Mouse (Mus musculus) lung, postnatal 14 days (tissue): ENCODE measurements around the gene Fndc7.
"Not testable (repeated sequence)": the region's sequence is repeated elsewhere in the genome, so short reads cannot be mapped to it uniquely, and the experiment has no call there.

ENCODE experiments used
- DNase-seq: peaks from one replicate; pipeline ENCODE4 v3.0.0; 2021

Fndc7 gene

DNA sequence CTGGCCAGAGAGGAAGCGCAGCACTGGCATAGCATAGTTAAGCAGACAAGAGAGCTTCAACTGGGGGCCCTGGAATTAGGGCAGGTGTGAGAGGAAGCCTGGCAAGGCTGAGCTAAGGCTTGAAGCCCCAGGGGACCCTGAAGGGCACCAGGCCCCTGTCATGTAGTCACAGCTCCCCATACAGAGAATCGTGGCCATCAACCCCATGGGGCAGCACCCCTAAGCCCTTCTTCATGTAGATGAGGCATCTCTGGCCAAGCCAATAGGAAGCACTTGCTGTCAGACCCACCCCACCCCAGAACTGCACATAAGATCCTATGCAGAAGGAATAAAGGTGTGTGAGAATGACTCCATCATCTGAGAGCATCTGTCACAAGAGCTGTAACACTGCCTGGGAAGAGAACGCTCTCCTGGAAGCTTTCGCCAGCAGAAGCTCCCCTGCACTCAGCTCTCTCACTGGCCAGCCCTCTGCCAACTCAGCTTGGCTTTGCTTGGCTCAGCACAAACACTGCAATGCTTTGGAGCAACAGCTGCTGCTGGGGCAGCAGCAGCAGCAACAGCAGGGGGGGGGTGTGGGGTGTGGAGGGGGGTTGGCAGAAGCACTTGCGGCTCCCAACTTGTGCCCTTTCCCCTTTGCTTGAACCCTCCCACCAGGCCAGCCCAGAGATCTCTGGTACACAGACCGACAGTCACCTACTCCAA is 37.7 kb downstream of the Fndc7 start:
- peak; percentile 8 for DNase-seq

DNA sequence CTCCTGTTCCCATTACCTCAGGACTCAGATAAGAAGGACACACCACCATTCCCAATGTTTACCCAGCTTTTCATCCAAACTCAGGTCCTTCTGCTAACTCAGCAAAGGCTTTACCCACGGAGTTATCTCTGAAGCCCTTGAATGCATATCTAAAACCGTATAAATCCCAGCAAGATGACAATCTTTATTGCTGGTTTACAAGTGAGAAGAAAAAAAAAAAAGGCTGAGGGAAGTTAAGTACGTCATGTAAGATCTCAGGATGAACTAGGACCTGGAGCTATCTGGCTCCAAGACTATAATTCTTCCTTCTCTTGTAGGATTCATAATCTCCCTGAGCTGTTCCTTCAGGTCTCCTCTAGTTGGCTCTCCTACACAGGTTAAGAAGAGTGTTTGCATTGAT is 38.3 kb downstream of the Fndc7 start:
- DNase-seq, result no peak

DNA sequence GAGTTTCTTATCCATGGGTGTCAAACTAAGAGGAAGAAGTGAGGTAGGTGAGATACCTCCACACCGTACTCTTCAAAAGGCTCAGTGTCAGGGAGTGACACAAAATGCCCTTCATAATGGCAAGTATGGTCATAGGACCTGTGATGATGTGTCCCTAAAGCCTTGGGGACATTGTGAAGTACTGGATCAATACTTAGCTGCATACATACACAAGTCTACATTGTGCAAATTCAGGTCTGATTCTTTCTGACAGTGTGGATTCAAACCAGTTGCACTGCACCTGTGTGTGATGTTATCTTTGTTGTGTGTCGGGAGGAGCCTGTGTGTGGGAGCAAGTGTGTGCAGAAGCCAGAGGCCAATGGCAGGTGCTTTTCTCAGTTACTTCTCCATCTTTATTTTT is 38.7 kb downstream of the Fndc7 start:
- DNase-seq, result no peak

DNA sequence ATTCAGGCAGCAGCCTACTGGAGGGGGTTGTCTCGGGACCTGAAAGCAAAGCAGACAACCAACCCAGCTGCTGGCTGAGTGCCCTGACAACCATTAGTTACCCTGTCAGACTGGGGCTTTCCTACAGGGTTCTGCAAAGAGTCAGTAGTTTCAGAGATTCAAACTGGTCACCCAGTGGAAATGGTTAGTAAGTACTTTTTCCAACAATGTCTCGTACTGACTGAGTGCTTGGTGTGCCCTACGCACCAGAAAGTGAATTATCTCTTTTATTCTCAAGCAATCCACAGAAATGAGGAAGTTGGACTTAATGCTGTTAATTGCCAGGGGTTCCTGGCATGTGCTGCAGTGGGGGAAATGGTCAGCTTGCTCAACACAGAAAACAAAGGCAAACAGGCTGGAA is 39.3 kb downstream of the Fndc7 start:
- DNase-seq, result peak; percentile 49

DNA sequence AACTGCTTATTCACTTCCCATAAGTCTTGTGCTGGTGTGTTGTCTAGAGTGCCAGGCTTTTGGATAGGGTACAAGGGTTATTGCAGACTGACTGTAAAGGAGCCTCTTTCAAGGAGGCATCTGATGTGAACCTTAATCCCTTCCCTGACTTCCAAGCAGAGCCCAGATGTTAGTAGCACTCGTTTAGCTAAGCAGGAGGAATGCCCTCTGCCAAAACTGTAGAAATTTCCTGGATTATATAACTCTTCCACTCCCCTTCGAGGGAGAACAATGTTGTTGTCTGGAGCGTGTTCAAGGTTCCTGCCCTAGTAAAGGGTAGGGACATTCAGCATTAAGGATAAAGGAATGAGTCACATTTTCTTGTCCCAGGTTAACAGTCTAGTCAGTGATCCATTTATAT is 43.2 kb downstream of the Fndc7 start:
- DNase-seq, result no peak

DNA sequence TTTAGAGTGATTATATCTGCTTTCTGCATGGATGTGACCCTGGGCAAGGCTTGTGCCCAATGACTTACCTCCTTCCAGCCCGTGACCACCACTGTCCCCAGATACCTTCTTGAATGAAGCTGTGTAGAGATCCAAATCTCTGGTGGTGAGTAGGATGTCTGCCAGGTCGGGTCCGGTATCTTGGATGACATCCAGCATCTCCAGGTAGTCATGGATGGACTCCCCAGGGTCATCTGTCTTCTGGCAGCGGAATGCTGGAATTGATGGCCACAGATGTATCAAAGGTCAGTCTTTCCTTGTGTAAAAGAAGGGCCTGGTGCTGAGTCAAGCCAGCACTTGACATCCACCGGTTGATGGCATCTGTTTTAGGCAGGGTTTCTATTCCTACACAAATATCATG is 45.3 kb downstream of the Fndc7 start:
- DNase-seq, result no peak

DNA sequence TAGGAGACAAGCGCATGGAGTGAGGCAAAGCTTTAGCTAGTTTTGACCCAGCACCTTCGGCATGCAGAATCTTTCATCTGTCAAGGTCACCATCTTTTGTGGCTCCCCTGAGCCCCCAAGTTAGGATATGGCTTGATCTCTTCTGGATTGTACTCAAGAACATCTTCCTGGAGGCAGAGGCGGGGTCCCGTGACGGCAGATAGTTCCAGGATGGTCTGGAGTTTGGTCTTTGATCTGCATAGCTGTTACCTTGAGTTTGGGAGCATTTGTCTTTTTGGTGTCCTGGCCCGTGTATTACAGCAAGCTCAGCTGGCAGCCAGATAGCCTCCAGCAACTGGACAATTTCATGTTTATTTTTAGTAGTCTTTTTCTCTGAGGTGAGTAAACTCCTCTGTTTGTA is 45.8 kb downstream of the Fndc7 start:
- DNase-seq, result no peak

DNA sequence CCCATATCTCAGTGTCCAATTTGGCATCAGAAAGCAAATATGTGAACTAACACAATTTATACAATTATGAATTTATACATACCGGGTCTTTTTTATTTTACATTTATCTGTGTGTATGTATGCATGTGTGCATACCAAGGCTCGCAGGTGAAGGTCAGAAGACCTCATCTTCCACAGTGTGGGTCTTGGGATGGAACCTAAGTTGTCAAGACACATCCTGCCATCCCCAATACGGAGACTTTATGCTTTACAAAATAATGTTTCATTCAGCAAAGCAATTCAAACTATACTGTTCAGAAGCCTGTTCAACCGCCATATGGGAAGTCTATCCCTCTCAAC is 49.1 kb downstream of the Fndc7 start:
- DNase-seq, result no peak

DNA sequence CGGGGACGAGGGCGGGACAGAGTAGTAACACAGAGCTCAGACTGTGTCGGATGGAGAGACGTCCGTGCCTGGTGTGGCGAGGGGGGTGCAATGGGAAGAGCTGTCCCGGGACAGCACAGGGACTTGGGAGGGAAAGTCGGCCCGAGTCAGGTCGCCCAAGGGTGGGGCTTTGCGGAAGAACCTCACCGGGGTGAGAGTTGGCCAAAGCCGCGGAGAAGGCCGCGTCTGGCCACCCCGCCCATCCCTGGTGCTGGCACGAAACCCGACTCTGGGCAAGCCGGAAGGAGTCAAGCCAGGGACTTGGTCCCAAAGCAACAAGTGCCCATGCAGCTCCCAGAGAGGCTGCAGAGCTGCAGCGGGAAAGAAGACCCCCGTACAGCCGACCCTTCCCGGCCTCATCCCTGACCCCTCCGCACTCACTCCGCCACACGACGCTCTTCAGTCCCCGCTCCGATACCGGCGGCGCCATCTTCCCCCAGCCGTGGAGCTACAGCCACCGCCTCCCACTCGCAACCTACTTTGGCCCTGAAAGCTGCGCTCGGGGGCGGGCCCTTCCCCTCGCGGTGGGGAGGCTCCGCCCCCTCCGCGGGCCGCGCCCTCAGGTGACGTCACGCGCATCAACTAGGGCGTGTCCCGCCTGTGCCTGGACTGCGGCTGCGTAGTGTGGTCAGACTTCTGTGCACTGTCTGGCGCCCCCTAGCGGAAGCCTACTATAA is 49.6 kb downstream of the Fndc7 start, which contains the start of gene Stxbp3:
Gene Stxbp3 (minus strand): TSS at position 527 of the 716 bp plus-strand sequence.
- DNase-seq, result peak; percentile 100

DNA sequence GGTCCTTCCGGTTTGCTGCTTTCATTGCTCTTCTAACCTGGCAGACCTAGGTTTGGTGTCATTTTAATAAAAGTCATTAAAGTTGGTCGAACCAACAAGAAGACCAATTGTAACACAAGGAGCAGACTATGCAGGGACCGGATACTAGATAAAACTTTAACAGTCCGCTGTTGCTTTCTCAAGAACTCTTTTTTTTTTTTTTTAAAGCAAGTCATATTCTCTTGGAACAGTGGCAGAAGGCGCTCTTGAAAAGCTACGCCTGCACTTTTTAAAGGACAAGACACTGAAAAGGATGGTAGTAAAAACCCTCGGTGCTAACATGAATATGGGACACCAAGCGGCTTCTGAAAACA is 50.2 kb downstream of the Fndc7 start:
- no peak for DNase-seq

DNA sequence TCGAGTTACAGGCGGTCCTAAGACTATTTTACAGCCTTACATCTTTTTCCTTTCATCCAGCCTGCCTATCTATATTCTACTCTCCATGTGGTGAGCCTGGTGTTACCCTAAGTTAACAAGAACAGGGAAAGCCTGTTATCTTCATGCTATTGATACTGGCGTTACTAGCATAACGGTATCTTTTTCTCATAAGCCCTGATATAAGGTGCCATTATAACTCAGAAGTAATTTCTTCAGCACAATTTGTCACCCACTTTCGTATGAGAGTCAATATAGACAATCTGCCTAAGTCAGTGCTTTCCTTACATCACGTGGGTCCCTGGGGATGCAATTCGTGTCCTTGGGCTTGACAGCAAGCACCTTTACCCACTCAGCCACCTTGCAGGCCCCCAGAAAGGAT is 50.8 kb downstream of the Fndc7 start:
- DNase-seq, result no peak

DNA sequence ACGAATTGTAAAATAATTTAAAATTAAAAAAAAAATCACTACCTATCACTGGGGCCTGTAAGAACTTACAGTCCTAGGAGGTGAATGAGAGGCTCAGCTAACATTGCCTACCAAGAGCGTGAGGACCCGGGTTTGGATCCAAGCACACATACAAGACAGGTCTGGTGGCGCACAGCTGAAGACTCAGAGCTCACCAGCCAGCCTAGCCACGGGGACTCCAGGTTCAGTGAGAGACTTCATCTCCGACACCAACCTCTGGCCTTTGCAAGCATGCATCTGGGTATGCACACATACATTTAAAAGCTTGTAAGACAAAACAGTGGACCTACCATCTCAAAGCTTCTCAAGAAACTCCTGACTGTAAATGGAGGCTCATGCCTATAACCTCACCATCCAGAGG is 52.9 kb downstream of the Fndc7 start:
- DNase-seq, result no peak

DNA sequence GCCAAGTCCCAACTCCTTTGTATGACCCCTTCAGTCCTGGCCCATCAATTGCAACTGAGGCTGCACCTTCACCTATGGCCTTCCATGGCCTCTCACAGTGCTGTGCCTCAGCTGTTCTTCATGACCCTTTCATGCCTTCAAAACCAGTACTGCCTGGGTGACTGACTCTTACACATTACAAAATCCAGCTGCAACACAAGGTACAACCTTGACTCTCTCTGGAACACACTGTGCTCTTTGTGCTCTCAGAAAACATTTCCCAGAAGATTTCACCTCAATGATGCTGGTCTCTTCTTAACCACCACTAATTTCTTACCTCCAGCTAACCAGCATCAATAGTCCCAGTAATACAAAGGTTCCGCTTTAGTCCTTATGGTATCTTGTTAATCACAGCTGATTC is 56.1 kb downstream of the Fndc7 start:
- not testable (repeated sequence) for DNase-seq

DNA sequence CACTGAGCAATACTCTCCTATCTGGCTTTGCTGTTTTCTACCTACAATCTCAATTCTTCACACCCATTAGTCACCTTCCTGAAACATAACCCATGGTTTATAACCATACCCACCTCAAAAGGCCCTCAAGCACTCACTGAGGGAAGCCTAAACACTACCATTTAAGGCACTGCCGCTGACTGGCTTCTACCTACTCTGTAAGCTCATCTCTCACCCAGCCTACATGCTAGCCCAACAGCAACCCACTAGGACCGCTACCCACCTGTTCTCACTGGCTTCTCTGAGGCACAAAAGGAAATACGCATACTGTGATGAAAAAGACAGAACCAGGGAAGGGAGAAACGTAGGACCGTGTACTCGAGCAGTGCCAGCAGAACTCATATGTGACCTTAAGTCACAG is 58.1 kb downstream of the Fndc7 start:
- DNase-seq, result no peak

DNA sequence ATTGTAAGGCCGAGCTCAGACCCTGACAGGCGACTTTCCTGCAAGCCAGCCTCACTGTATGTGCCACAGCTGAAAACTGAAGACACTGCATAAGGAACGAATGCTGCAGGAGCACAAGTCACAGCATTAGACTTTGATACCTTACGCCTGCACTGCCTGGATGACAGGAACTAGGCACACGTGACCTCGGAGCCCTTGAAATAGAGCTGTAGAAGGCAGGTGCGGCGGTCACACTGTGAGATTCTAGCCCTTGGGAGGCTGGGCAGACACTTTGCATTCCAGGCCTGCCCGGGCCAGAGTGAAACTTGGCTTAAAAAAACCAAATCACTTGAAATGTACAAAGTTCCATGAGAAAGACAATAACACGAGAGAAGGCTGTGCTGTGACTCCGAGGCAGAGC is 59.3 kb downstream of the Fndc7 start:
- peak; percentile 45 for DNase-seq

DNA sequence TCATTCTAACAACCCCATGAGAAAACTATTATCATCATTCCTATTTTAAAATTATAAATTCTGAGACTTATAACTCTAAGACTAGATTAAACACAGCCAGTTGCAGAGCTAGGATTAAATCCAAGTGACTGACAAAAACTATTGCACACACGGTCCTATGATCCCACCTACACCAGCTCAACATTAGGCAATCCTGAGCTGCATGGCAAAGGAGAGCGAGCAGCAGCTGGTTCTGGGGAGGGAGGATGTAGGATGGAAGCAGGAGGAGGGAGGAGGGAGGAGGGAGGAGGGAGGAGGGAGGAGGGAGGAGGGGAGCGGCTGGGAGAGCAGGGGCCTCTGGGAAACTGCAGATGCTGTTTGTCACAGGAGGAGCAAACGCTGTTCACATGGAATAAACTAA is 74.2 kb downstream of the Fndc7 start:
- no peak for DNase-seq

DNA sequence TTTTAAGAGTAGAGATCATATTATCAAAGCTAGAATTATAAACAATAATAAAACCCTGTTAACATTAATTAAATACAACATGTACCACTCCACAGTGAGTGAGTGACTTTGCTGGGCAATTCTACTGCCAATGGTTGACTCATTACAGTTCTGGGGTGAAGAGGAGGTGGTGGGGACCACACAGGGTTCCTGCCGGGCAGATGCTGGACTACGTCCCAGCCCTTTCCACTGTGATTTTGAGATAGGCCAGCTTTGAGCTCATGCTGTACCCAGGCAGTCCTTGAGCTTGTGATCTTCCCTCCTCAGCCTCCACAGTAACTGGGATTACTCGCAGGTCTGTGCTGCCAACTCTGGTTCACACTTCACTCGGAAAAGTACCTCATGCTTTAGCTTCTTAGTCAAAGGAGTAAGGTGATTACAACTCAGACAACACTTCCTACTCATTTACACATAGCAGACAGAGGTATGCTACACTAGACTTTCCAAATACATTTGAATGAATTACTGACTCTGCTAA is 79.0 kb downstream of the Fndc7 start:
- no peak for DNase-seq

DNA sequence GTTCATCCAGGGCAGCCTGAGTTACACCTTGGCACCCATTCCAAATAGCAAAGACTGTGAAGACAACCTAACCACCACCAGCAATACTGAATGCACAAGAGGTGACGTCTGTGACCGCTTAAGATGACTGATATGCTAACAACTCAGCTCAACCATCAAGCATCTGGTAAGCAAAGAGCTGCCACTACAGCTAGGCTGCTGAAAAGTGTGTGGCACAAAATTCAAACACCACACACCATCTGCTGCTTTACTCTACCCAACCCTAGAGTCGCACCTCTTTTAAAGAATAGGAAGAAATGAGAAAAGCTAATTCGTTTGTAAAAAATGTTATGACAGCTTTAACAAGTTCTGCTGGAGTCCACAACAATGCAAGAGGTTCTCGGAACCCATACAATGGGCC is 84.2 kb downstream of the Fndc7 start:
- DNase-seq, result no peak
